Mouse (Mus musculus): ENCODE results near the gene Car3.

DNA sequence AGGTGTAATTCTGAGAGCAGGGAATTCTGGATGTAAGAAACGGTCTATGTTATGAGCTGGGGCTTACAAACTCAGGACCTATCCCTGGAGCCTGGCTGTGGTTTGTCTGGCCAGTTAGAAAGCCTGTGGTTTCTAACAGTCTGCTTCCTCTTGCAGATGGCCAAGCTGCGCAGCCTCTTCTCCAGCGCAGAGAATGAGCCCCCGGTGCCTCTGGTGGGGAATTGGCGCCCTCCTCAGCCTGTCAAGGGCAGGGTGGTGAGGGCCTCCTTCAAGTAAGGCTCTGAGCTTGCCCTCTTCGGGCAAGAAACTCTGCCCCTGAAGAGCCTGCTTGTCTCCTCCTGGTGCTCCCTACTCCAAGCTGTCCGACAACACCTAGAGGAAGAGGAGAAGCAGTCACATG, 8.1 kb downstream of the Car3 start:
- no peak for TF ChIP-seq CTCF (conservative IDR thresholded peaks at IDR 0.05; ENCODE audit: low read length)
- TF ChIP-seq NANOG (IDR thresholded peaks at IDR 0.05; ENCODE audit: borderline replicate concordance, low read length) = no peak
- no peak for TF ChIP-seq POU5F1 (IDR thresholded peaks at IDR 0.05; ENCODE audit: borderline replicate concordance, low read length)
